Comparison of ENCODE assay signal across 9 mouse cellular contexts in genomic region chr2:21908813-21909480, GRCm38 (mm10).
DNase-seq lines count a peak whose midpoint lies in the region; ATAC-seq lines count a peak whose summit lies in the region.
"Had no signal": no experiment of that assay in that cellular context is flagged by ENCODE, and none has a peak within 500 bp of the region (broad histone marks: within the 10 kb centered on the region; RNA-seq: fewer than 3 reads in every experiment).

No protein-coding gene starts in this region.

- no peak overlapping the region for H3K27ac ChIP-seq in hindbrain, embryonic 14.5 days
- H3K27ac ChIP-seq in hindbrain, embryonic 13.5 days: no peak overlapping the region
- no peak overlapping the region for H3K27ac ChIP-seq in heart, embryonic 16.5 days (ENCODE audit: low read length)

- no peak overlapping the region for H3K4me3 ChIP-seq in hindbrain, embryonic 14.5 days (replicated peaks; ENCODE audit: low read length)
- H3K4me3 ChIP-seq in hindbrain, embryonic 13.5 days: no peak overlapping the region
- peak overlapping the region; percentile 50 for H3K4me3 ChIP-seq in heart, embryonic 16.5 days (ENCODE audit: low read length)
- H3K4me3 ChIP-seq: erythroblast, embryonic 14.5 days had no signal

- H3K36me3 ChIP-seq in hindbrain, embryonic 14.5 days (replicated peaks; ENCODE audit: control insufficient read depth, insufficient read depth): no peaks in the 10 kb centered on the region
- H3K36me3 ChIP-seq in hindbrain, embryonic 13.5 days: no peaks in the 10 kb centered on the region
- H3K36me3 ChIP-seq in heart, embryonic 16.5 days (ENCODE audit: control insufficient read depth, insufficient read depth): no peaks in the 10 kb centered on the region

- 83% methylated on average over 7 of the region's 7 CpGs for WGBS in hindbrain, embryonic 14.5 days
- WGBS in hindbrain, embryonic 13.5 days: 84% methylated on average over 7 of the region's 7 CpGs
- WGBS in heart, embryonic 16.5 days: 39% methylated on average over 7 of the region's 7 CpGs

- no peak overlapping the region for H3K9ac ChIP-seq in hindbrain, embryonic 14.5 days
- H3K9ac ChIP-seq in hindbrain, embryonic 13.5 days: no peak overlapping the region
- H3K9ac ChIP-seq in heart, embryonic 16.5 days (ENCODE audit: low read length): peak overlapping the region; percentile 61; the same call in 1 of the 2 replicates

- no peak for DNase-seq in hindbrain, embryonic 14.5 days (ENCODE audit: low spot score)
- peak; percentile 3 for DNase-seq in A20 (ENCODE audit: low read depth, low spot score)
- peak; percentile 16 to 30 for DNase-seq in cerebellum, adult 18-20 months
- DNase-seq in B cell, adult 2 months: no peak
- no peak for DNase-seq in right cerebral cortex, postnatal 25 days
- no peak for DNase-seq in Muller cell, postnatal 12 days (ENCODE audit: inconsistent ontology term)

- H3K4me1 ChIP-seq in hindbrain, embryonic 14.5 days (replicated peaks; ENCODE audit: control insufficient read depth, insufficient read depth, low read length): no peaks in the 10 kb centered on the region
- no peaks in the 10 kb centered on the region for H3K4me1 ChIP-seq in hindbrain, embryonic 13.5 days (replicated peaks)
- H3K4me1 ChIP-seq in heart, embryonic 16.5 days (ENCODE audit: control insufficient read depth, insufficient read depth, low read length): no peaks in the 10 kb centered on the region

- 0 out of 2 replicates have a peak, but pooled peaks cover 5% of the 10 kb centered on the region for H3K9me3 ChIP-seq in hindbrain, embryonic 14.5 days (ENCODE audit: control insufficient read depth, low read length)
- H3K9me3 ChIP-seq in hindbrain, embryonic 13.5 days: peaks cover 3% of the 10 kb centered on the region; the same call in 1 of the 2 replicates
- 0 out of 2 replicates have a peak, but pooled peaks cover 2% of the 10 kb centered on the region for H3K9me3 ChIP-seq in heart, embryonic 16.5 days (replicated peaks; ENCODE audit: control insufficient read depth, low read length)

- no peaks in the 10 kb centered on the region for H3K27me3 ChIP-seq in hindbrain, embryonic 14.5 days (ENCODE audit: control insufficient read depth, insufficient read depth, low read length)
- no peaks in the 10 kb centered on the region for H3K27me3 ChIP-seq in hindbrain, embryonic 13.5 days
- H3K27me3 ChIP-seq in heart, embryonic 16.5 days (ENCODE audit: control insufficient read depth, insufficient read depth, low read length): no peaks in the 10 kb centered on the region

- no peak for ATAC-seq in hindbrain, embryonic 14.5 days (ENCODE audit: low FRiP score)
- no peak for ATAC-seq in hindbrain, embryonic 13.5 days (ENCODE audit: low FRiP score)
- ATAC-seq in heart, embryonic 16.5 days (replicated peaks; ENCODE audit: extremely low read depth, insufficient read depth, low FRiP score): no peak; the same call in 1 of the 2 replicates

- H3K4me2 ChIP-seq in hindbrain, embryonic 14.5 days (replicated peaks): peak overlapping the region; percentile 32; the same call in 1 of the 2 replicates
- H3K4me2 ChIP-seq in hindbrain, embryonic 13.5 days: no peak overlapping the region
- H3K4me2 ChIP-seq in heart, embryonic 16.5 days (ENCODE audit: low read depth, low read length): peak overlapping the region; percentile 57

Comparison
In these comparisons a context has a peak if more than half of its experiments do, and no peak if none do; other contexts are left out.
1. DNase-seq: peak in A20 (single experiment) and cerebellum, adult 18-20 months (2 of 2); none in hindbrain, embryonic 14.5 days (single experiment), B cell, adult 2 months (0 of 2), right cerebral cortex, postnatal 25 days (single experiment) and Muller cell, postnatal 12 days (single experiment).